Mouse (Mus musculus) c-Kit-negative CD71-positive TER-119-positive erythroid progenitor cells, embryonic 14.5 days (primary cell): ENCODE measurements around the gene Adamts17.

ENCODE experiments used
- DNase-seq: peaks from one replicate; pipeline ENCODE4 v3.0.0-alpha.2; 2013; ENCODE audit warnings: low read depth, low spot score

Gene Adamts17

DNA sequence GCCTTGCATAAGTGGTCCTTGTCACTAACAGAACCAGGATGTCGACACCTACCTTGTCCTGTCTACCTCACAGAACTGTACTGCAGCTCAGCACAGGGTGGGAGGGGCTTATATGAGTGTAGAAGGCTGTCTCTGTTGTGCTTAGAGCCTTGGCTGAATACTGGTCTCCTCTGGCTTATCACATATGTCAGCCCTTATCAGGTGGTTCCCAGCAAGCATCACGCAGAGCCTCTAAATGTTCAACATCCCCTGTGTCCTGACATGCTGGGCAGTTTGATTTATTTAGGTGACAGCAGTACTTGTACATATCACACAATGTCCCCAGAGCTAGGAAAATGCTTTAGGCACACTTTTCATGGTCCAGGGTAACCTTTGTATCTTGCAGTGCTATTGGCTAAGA, 191.7 kb downstream of the Adamts17 start:
- no peak for DNase-seq

DNA sequence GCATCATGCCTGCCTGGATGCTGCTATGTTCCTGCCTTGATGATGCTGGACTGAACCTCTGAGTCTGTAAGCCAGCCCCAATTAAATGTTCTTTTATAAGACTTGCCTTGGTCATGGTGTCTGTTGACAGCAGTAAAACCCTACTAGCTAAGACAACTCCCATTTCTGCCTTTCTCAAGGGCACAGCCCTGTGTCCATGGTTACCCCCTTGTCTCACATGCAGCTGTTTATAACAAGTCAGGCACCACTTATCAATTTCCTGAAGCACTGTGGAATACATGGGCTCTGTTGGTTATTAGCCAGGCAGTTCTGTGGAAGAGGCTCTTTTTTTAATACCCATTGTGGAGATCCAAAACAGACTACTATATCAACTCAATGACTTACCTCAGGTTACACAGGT, 193.1 kb downstream of the Adamts17 start:
- DNase-seq: no peak

DNA sequence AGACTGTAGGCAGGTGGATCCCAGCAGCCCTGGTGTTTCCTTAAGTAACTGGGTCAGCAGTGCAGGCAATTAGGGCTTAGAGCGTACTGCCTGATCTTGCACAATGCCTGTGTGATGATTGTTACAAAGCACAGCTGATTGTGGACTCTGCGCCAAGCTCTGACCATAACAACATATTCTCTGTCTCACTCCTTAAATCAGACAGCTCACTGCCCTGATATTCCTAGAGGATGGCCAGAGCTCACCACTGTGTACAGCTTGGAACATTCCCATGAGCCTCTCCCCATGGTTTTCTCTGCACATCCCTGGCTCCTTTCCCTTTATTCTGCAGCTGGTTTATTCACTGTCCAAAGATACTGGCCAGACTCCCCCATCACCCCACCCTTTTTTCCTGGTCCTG, 194.8 kb downstream of the Adamts17 start:
- DNase-seq: no peak

DNA sequence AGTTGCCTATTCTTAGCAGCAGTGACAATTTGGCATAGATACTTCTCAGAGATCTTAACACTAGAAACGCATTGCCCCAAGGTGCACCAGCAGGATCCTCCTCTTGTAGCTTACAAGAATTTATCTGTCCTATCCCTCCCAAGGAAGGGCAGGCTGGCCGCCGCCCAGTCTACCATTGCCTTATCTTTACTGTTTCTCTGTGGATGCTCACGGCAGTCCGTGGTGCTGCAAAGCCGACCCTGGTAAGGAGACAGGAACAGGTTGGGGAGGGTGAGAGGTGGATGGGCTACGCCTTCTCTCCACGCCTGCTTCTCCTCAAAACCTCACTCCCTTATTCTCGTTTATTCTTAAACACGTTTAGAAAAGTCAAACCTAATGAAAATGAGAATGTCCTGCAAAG, 195.7 kb downstream of the Adamts17 start:
- DNase-seq: no peak

DNA sequence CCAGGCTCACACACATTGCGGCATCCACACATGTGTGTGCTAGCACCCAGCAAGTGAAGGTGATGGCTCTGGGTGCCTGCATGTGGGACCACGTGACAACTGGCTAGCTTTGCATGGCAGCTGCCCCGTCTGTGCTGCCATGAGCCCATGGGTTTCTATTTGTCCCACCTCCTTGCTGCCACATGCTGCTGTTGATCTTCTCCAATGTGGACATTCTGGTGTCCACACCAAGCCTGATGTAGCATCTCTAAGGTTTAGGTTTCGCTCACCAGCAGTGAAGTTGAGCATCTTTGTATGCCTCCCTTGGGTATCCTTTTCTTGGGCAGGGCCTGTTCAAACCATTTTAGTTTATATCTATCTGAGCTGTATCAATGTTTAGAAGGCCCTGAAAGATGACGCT, 196.1 kb downstream of the Adamts17 start:
- DNase-seq: no peak

DNA sequence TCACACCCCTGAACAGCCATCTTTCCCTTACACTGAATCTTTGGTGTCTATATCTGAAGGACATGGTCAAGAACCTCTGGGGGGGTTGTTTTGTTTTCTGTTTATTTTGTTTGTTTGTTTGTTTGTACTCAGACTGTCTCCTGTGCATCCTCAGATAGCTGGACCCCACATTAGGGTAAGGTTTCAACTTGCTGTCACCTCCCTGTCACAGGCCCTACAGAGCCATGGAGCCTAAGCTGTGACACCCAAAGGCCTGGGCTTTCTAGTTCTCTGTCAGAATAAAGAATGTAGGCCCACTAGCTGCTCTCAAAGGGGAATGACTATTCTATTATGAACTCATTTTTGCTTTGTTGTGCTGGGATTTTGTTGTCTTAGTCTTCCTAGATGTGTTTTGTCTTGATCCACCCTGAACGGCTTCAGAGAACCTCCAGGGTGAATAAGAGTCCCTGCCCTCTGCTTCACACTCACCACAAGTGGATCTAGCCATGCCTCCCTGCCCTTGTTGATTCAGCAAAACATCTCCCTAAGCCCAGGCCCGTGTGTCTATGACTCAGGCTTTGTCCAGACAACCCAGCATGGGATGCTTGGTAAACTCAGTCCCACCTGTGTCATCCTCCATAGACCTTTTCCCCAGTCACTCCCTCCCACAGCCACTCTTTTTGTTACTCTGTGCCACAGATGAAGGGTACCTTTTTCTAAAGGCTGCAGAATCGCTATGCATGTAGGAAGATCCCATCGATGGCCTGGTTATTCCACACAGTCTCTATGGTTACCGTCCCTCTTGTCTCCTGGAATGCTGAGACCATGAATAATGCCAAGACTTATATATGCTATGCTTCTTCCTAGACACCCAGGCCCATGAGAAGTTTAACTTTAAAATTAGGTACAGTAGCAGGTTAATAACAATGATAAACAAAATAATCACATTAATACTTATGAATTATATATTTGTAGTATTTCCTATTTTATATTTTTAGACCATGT, 197.3 kb downstream of the Adamts17 start:
- no peak for DNase-seq

DNA sequence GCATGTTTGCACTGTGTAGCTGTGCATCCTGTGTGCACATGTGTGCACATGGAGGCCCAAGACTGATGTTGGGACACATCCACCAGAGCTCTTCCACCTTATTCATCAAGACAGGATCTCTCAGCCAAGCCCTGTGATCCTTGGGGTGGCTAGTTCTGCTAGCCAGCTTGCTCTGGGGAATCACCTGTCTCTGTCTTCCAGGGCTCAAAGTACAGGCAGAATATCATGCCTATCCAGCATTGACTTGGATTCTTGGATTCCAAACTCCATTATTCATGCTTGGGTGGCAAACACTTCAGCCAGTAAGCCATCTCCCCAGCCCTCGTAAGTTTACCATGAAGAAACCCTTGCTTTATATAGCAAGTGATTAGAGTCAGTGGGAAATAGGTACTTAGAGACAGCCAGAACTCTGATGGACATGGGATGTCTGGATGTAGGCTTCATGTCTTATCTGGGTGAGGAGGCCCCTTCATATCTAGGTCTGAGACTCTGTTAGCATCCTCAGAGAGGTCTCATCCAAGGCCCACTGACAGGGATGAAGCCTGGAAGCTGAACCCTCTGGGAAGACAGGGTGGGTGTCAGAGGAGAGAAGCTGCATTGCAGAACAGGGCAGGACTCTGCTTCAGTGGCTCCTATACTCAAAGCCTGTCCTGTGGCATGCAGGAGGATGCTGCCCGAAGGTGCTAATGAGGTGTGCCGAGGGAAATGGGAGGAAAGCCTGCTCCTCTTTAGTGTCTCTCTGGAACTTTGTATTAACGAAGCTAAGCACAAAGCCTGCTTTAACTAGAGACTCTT, 198.4 kb downstream of the Adamts17 start:
- no peak for DNase-seq

DNA sequence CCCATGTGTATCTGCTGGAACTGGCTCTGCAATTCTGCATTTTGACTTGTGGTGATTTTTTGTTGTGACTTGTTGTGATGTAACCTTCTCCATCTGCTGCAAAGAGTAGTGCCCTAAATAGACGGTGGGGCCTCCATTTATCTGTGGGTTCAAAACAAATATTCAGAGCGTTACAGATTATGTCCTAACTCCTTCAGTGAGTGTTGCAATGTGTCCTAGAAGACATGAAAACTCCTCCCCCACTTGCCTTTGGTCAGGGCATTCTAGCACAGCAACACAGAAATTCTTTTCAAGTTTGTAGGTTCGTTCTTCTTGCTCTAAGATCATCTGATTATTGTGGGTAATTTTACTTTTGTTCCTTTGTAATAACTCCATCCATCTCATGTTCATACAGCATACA, 199.6 kb downstream of the Adamts17 start:
- no peak for DNase-seq

DNA sequence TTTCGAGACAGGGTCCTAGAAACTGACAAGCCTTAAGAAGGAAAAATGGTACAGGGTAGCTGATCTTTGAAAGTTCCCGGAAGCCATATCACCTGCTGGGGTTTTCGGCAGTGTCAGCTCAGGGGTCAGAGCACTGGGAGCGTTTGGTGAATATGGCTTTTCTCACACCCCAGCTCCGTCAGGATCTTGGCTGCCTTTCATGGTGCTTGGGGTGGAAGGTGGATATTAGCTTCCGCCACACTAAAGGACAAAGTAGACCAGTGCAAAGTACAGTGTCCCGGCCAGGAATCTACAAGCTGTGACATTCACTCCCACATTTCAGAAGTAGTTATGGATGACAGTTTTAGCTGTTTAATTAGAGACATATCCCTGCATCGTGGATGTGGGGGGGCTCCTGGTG, 200.3 kb downstream of the Adamts17 start:
- DNase-seq: no peak

DNA sequence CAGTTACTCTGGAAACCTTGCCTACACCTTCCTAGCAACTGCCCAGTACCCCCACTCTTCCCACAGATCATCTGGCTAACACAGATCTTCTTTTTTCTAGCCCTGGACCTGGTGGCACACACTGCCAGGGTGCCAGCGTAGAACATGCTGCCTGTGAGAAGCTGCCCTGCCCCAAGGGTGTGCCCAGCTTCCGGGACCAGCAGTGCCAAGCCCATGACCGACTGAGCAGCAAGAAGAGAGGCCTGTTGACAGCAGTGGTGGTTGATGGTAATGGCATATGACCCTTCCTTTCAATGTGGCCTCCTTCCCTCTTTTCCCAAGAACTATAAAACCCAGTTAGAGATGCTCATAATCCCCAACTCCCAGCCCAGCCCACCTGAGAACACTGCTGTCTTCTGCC, 202.2 kb downstream of the Adamts17 start:
- no peak for DNase-seq

DNA sequence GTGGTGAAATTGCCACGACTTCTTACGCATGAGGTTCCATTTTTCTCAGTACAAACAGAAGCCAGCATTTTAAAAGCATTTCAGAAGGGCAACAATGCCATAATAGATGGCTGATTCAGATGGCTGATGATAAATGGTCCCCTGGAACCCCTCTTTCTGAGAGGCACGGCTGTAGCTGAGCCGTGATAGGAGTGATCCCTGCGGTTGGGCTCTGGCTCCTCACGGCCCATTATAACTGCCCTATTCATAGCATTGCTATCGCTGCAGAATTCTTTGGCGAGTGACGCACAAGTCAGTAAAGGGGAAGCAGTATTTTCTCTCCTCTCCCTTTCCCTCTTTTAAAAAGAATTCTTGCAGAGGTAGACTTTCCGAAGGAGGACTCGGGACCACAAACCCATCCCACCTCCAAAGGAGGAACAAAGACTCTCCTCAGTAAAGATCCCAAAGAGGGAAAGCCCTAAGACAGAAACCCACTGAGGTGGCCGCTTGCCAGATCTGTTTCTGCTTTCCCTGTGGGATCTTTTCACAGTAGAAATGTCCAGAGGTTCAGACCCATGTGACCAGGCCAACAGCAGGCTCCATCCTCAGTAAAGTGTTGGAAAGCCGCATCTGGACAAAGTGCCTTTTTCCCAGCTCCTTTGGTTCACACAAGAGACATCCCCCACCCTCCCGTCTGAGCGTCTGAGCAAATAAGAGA, 204.7 kb downstream of the Adamts17 start:
- DNase-seq: no peak

DNA sequence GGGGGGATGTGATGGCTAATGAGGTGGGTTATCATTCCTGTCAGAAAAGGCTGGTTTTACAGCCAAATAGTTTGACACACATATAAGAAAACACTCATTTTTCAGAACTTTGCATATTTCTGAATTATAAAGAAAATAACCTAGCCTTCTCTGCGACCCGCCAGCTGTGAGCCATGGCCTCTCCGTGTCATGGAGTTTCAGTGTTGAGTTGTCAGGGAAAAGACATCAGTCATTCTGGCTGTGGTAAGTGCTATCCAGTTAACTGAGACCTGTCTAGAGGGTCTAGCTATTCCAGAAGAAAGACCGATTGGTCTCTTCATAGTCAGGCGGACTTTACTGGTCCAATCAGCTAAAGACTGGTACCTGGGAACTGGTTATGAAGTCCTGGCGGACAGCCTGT, 205.7 kb downstream of the Adamts17 start:
- DNase-seq: no peak

DNA sequence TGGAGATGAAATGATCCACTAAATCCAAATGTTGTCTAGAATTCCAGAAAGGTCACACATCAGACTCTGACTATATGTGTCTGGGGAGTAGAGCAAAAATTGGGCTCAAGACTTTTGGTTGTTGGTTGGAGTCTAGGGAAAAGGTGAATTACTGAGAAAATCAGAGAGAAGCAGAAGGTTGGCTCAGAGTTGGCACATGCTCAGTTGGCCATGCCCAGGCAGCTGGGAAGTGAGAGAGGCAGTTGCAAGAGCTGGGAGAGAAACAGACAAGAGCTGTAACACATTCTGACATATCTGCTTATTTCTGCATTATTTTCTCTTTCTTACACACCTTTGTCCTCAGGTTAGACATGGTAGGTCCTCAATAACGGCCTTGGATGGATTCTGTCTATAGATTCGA, 209.7 kb downstream of the Adamts17 start:
- DNase-seq: no peak

DNA sequence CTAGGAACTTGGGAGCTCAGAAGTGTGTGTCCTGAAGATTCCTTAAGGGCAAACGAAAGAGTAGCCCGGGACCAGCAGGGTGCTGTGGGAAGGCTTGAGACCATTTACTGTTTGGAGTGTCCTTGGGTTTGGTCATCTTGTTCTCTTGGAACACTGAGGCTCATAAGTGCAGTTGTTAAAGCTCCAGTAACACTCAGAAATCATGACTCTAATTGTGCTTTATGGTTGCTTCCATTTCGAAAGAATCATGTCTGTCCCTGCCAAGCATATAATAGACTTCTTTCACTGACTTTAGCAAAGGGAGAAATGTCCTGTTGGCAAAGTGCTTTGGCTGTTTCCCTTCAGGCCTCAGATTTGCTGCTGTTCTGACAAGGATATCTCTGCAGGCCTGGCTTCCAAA, 210.9 kb downstream of the Adamts17 start:
- DNase-seq: no peak

DNA sequence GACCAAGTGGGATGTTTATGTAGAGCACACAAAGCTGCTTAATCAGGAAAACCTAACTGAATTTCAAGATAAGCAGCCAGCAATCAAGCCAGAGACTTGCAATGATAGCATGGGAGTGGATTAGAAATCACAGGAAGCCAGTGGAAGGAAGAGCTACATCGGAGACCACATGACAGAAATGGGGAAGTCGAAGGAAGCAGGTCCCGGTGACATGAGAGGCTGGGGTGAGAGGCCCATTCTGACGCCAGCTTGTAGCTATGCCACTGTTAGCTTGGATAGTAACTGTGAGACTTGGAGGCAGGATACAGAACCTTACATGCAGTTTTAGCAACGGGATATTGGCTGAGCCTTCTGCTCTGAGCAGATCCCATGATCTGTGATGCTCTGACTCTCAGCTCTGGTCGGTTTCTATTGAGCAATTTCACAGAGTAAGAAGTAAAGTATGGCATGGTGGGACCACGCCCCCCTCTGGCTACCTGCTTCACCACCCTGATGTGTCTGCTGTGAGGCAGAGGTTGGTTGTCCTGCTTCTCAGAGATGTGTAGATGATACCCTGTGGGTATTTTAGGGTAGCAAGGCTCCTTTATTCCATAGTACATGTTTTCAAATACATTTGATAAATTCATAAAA, 211.7 kb downstream of the Adamts17 start:
- DNase-seq: no peak

DNA sequence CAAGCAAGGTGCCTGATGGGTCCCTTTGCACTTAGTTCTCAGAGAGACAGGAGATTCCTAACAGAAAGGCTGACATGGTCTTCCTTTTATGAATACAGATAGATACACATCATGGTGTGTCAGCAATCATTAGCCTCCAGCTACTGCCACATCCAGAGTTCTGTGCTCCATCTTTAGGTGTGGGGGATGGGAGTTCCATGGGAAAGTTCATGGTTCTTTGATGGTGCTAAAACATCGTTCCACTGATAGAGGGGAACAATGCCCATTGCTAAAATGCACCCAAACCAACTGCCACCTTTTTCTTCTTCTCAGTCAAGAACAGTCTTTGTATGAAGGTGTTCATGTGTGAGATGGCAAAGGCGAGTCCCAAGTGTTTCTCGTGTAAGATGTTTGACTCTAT, 215.3 kb downstream of the Adamts17 start:
- no peak for DNase-seq

DNA sequence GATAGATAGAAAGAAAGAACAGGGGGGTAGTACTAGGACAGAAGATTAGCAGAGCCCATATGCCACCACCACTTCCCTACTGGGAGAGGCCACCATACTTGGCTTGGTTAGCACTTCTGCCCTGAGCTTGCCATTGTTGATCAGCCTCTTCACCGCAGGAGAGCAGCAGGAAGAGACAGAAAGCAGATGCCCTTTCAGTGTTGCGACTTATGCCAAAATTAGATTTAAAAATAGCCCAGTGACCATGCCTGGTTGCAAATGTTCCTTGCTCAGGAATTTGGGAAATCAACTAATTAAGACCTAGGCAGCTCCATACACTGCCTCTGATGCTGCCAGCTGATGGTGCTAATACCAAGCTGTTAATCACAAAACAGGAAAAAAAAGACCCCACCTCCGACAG, 216.0 kb downstream of the Adamts17 start:
- DNase-seq: no peak

DNA sequence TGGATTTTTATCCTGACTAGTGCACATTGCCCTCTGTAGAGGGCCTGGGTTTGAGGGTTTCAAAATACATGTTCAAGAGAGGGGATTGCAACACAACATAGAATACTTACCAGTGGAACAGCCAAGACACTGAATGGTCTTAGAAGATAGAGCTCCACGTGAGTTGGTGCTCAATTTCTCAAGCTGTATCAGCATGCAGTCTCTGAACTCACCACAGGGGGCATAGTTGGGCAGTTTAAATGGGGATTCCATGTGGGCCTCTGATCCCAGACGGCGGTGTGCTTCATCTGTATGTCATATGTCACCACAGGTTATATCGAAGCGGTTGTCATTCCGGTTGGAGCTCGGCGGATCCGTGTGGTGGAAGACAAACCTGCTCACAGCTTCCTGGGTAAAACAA, 222.2 kb downstream of the Adamts17 start:
- DNase-seq: no peak

DNA sequence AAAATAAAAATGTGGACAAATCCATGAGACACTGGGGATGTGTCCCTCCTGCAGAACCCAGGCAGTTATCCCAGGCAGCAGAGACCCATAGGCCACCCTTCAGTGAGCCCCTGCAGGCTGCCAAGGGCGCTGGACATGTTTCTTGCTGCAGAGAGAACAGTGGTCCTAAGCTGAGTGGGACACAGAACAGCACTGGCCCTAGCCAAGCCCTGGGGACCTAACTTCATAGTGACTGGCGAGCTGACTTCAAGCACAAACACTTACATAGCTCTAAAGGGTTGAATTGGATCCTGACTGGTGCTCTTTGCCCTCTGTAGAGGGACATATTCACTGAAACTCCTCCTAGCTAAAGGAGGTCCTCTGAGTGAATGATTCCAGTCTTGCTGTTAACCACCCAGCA, 223.0 kb downstream of the Adamts17 start:
- DNase-seq: no peak

DNA sequence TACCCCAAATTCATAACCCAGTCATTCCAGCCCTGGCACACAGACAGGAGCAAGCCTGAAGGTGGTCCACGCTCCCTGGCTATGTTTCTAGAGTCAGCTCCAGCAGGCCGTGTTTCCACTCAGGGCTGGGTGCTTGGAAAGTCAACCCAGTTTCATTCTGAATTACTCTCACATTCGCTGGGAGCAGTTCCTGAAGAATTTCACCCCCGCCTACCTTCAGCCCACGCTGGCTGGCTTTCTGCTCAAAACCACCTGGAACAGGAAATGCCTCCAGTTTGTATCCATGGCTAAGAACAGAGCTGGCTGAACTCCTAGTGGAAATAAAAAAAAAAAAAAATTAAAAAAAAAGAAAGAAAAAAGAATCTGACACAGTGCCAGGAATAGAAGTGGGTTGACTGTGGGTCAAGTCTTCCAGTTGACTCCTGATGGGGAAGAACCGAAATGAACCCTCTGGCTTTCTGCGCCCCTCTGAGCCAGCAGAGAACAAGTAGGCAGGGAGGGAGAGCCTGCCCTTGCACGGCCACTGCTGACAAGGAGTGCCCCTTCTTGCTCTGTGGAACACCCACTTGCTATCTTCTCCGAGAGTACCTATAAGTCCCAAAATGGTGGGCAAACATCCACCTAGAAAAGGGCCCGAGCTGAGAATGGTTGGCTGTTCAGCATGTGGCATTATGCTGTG, 225.2 kb downstream of the Adamts17 start:
- DNase-seq: no peak

DNA sequence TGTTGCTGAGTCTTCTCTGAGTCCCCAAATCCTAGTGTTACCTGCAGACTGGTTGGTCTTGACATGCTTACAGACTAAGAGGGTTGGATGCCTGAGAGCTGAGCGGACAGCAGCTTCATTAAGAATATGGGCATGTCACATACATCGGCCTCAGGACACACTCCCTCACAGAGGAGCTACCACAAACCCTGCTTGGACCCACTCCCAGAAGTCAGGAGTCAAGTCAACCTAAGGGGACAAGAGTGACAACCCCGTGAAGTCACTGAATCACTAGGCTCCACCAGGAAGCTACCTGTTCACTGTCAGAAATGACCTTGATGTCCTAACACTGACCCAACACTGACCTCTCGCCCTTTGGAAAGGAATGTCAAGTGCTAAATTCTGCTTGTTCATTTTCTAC, 226.1 kb downstream of the Adamts17 start:
- no peak for DNase-seq
